Mouse (Mus musculus) thymus, postnatal 10 days (tissue): ENCODE results near the gene Fbxo27.
"Not testable (repeated sequence)": the region's sequence is repeated elsewhere in the genome, so short reads cannot be mapped to it uniquely, and the experiment has no call there.

Source experiments
- DNase-seq, 2 experiments: peaks; one replicate each; pipeline ENCODE4 v3.0.0; 2021; ENCODE audit warnings: low spot score in 2 of 2

The Fbxo27 gene

DNA sequence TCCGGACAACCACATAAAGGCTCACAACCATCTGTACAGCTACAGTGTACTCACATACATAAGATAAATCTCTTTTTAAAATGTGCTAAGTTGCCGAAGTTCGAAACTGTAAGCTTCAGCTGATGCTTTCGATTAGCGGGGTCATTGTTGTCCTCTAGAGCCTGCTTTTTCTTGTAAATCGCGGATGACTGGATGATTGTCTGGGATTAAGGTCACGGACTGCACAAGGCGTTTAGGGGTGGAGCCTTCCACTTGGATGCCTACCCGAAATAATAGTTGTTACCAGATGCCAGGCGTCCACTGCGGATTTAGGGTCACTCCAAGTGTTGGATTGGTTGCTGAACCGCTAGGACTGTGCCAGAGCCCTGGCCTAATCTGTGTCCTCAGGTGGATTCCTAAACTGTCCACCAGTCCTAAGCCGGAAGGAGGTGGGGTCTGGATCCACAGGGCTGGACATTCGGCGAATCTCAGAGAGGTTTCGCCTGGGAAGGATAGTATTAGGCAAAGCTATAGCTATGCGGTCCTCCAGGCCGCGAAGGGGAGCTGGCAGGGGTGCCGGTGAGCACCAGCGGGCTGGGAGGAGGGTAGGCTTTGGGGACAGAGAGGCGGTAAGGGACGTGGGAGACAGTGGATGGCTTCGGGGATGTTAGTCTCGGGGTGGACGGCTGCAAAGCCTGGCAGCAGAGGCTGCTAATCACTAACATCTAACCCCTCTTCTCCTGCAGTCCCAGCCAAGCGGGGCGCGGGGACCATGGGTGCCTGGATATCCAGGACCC lies at the start of gene Fbxo27:
Gene Fbxo27, plus strand, starts transcription at position 305 of the 776 bp plus-strand sequence.
- DNase-seq = no peak

GRCm38 (mm10) chr7:28645366-28645765 lies 47.3 kb upstream of the Fbxo27 start:
- DNase-seq = no peak

DNA sequence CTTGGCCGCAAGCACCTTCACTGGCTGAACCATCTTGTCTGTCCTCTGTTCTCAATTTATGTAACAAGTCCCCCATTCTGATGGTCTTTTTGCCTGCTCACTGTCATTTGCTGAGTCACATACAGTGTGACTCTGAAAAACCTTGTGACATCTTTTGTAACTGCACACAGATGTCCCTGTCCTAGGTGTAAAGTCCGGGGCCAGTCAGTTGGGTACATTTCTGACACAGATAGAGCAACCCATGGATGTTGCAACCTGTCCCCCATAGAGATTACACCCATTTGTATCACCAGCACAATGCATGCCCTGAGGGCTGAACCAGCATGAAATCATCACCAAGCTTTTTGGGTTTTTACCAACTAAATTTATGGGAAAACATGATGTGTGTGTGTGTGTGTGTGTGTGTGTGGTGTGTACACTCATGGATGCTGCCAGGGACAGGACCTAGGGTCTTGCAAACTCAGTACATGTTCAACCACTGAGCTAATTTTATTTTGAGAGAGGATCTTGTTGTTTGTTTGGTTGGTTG lies 46.6 kb upstream of the Fbxo27 start:
- no peak for DNase-seq

- DNase-seq = peak in 1 of 2 experiments; percentile 18
These were observed 45.6 kb upstream of the Fbxo27 start for GRCm38 (mm10) chr7:28647016-28647415.

DNA sequence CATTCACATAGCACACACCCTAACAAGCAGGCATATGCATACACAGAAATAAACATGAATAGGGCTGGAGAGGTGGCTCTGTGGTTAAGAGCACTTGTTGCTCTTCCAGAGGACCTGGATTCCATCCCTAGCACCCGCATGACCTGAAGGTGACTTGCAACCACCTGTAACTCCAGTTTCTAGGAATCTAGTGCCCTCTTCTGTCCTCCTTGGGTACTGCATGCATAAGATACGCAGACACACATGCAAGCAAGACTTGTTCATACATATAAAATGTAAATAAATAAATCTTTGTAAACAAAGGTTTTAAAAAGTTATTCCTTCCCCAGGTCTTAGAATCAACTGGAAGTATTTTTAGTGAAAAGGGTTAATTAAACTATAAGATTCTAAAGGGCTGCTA lies 41.5 kb upstream of the Fbxo27 start:
- DNase-seq = no peak

DNA sequence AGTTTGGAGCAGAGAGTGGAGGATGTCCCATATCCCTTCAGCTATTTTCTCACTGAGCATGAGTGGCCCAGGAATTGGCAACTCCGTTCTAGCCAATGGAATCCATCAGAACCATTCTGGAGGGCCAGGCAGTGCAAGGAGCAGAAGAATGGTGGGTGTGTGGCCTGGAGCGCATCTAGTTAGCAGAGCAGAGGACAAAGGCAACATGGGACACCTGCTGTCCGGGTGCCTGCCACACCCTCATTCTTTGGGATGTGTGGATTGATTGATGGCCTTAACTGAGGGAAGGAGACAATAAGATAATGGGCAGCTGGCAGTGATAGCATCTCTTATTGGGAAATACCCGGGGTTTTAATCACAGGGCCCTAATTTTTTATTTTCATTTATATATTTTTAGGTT lies 36.2 kb upstream of the Fbxo27 start:
- DNase-seq = no peak

DNA sequence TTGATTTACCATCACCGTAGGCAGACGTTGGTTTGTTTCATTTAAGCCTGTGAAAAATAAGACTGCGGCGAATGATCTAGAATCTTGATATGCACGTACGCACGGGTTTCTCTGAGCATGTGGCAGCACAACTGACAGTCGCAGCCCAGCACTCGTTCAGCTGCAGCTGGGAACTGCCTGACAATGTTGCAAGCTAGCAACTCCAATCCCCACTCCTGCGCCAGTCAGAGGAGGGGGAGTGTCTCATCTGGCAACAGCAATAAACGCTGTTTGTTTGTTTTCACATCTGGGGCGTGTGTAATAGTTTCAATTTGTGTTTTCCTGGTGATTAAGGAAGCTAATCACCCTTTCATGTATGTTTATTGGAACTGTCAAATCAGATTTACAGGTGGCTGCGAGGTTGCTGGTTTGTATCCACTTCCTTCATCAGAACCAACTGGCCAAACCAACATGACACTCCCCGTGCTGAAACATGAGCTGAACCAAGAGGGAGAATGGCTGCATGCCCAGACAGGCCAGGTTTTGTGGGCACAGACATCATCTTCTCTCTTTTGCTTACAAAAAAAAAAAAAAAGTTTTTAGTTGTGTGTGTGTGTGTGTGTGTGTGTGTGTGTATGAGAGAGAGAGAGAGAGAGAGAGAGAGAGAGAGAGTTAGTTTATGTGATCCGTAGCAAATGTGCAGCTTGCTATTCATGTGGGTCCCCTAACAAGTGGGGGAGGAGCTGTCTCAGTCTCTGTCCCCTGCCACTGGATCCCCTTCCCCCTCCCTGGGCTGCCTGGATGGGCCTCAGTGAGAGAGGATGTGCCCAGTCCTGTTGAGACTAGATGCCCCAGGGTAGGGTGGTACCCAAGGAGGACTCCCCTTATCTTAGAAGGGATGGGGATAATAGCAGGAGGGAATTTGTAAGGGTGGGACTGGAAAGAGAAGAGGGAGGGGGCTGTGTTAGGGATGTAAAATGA lies 26.7 kb upstream of the Fbxo27 start:
- DNase-seq = peak in 1 of 2 experiments; percentile 45

- DNase-seq = peak; percentile 58 to 60
These were observed 21.5 kb upstream of the Fbxo27 start for GRCm38 (mm10) chr7:28671172-28671571.

- DNase-seq = peak; percentile 28 to 34
These were observed 20.4 kb upstream of the Fbxo27 start for GRCm38 (mm10) chr7:28672276-28672675.

GRCm38 (mm10) chr7:28672786-28673185 lies 19.9 kb upstream of the Fbxo27 start:
- not testable (repeated sequence) for DNase-seq

- no peak for DNase-seq
These were observed 17.7 kb upstream of the Fbxo27 start for GRCm38 (mm10) chr7:28674994-28675393.

- DNase-seq = no peak
These were observed 16.9 kb upstream of the Fbxo27 start for GRCm38 (mm10) chr7:28675746-28676145.

- DNase-seq = no peak
These were observed 15.7 kb upstream of the Fbxo27 start for GRCm38 (mm10) chr7:28676811-28677541.

DNA sequence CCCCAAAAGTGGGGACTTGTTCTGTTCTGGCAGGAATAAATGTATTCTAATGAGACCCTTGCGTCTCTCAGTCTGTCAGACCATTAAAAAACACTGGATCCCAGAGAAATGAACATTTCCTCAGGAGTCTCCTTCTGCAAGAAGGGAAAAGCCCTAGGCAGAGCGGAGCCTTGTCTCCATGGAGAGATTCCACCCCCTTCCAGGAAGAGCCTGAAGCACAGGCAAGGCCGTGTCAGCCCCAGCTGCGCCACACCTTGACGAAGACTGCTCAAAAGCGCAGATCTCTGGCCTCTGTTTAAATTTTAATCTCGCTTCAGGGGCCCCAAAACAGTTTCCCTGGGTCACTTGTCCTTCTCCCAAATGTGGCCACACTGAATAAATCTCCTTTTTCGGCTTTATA lies 15.0 kb upstream of the Fbxo27 start:
- DNase-seq = no peak

DNA sequence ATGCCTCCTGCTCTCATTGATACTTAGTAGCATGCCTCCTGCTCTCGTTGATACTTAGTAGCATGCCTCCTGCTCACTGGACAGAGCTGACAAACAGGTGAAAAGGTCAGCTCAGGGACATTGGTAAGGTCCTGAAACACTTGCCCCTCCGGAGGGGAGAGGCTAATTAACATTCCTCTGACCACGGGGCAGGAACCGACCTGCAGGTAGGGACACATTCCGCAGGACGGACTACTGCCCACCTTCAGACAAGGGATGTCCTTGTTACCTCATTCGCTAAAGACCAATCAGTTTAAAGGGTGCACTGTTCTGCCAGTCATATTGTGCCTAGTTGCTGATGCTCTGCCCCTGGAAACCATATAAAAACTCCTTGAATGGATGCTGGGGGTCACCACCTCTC lies 1.6 kb upstream of the Fbxo27 start:
- no peak for DNase-seq

GRCm38 (mm10) chr7:28693321-28693966 lies 795 bp downstream of the Fbxo27 start:
- peak; percentile 88 to 95 for DNase-seq

DNA sequence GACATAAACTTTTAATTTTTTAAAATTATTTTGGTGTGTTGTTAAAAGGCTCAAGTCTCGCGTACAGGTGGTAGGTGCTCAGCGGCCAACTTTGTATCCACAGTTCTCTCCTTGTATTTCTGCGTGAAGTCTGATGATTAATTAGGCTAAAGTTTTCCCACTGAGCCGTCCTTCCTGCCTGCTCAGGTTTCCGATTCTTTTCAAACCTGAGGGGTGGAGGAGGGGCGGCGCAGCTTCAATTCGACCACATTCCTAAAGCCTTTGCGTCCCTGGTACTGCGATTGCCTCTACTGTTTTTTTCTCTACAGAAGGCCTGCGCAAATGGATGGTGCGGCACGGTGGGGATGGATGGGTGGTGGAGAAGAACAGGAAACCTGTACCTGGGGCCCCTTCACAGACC lies 1.8 kb downstream of the Fbxo27 start:
- peak; percentile 38 to 40 for DNase-seq

GRCm38 (mm10) chr7:28694966-28695511 lies 2.4 kb downstream of the Fbxo27 start:
- DNase-seq = no peak

- no peak for DNase-seq
These were observed 4.6 kb downstream of the Fbxo27 start for GRCm38 (mm10) chr7:28697277-28697676.

DNA sequence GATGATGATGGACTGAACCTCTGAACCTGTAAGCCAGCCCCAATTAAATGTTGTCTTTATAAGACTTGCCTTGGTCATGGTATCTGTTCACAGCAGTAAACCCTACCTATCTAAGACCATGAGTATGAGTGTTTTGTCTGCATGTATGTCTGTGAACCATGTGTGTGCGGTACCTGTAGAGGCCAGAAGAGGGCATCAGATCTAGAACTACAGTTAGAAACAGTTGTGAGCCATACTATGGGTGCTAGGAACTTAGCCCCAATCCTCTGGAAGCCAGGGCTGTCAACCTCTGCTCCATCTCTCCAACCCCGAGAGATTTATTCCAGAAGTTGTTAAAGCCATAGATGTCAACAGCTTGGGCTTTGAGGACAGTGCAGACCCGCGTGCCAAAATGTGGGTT lies 7.6 kb downstream of the Fbxo27 start:
- no peak for DNase-seq

- DNase-seq = not testable (repeated sequence)
These were observed 8.7 kb downstream of the Fbxo27 start for GRCm38 (mm10) chr7:28701306-28701705.
